Mouse (Mus musculus) left cerebral cortex, adult 2 months (tissue): ENCODE data around the gene Cnot10. TPM values are rescaled to one million over a fixed set of nuclear protein-coding genes. Genes with fewer than 3 reads are reported as not detected.

ENCODE experiments used
- DNase-seq, 2 experiments: peaks; one replicate each; pipeline ENCODE4 v3.0.0; 2021 to 2022; ENCODE audit warnings: low spot score in 2 of 2, mixed read lengths in 1 of 2; ENCODE audit errors: extremely low spot score in 1 of 2
- H3K27ac ChIP-seq: fragments of 200-600 bp; 2 replicates; pipeline ENCODE4 v1.8.1; 2022
- H3K4me3 ChIP-seq: fragments of 200-600 bp; 2 replicates; pipeline ENCODE4 v1.8.1; 2022
- CTCF ChIP-seq: fragments of 200-600 bp; IDR thresholded peaks from 2 replicates; pipeline ENCODE4 v1.8.1; 2022; ENCODE audit warnings: antibody characterized with exemption, mild to moderate bottlenecking, moderate library complexity
- intact Hi-C: fragments of 180-260 bp; cut with DNase I; formaldehyde crosslinking; loops from one replicate; pipeline ENCODE4 v1.15.1; 2025
- total RNA-seq, 2 experiments: library from RNA; stranded (reverse); gene quantifications; 2 replicates each; pipeline ENCODE4 v1.2.3; 2021

Cnot10 gene
- total RNA-seq, 2 experiments from 2014 or later, result 47.7 to 49.1 TPM

GRCm38 (mm10) chr9:114538996-114539563 lies 100.9 kb downstream of the Cnot10 start:
- H3K27ac ChIP-seq, result no peak overlapping the region
- DNase-seq, result no peak
- no peak overlapping the region for H3K4me3 ChIP-seq
- TF ChIP-seq CTCF, result no peak
- intact Hi-C loops, result no loop called here

- intact Hi-C loops, result no loop called here
- Histone ChIP-seq H3K4me3 (no peak overlapping the region), H3K27ac (no peak overlapping the region)
- TF ChIP-seq CTCF, result no peak
- DNase-seq, result no peak
Measured at GRCm38 (mm10) chr9:114536628-114537027, 103.4 kb downstream of the Cnot10 start.

Other genes starting within 250 kb of the Cnot10 start
- 1 to 10 TPM; 5.3 to 7.5 TPM for gene Crtap, start 249.5 kb downstream of the Cnot10 start, total RNA-seq
- gene Glb1, start 239.1 kb downstream of the Cnot10 start, total RNA-seq, result 10 to 100 TPM; 24.5 to 24.7 TPM
- gene Tmppe, start 239.1 kb downstream of the Cnot10 start, total RNA-seq, result 10 to 100 TPM; 12.0 to 13.2 TPM
- not detected for gene Ccr4, start 135.3 kb downstream of the Cnot10 start, total RNA-seq
- not detected for gene C130032M10Rik, start 124.5 kb downstream of the Cnot10 start, total RNA-seq
- under 1 TPM; 0.72 to 0.84 TPM for gene Trim71, start 75.8 kb downstream of the Cnot10 start, total RNA-seq
- 10 to 100 TPM; 87.7 to 91.9 TPM for gene Dync1li1, start 48.6 kb upstream of the Cnot10 start, total RNA-seq
- 10 to 100 TPM; 19.8 to 22.4 TPM for gene Cmtm6, start 90.9 kb upstream of the Cnot10 start, total RNA-seq
- 1 to 10 TPM; 3.7 to 4.8 TPM for gene Cmtm7, start 141.7 kb upstream of the Cnot10 start, total RNA-seq
- gene Cmtm8, start 204.0 kb upstream of the Cnot10 start, total RNA-seq, result 1 to 10 TPM; 1.6 to 1.8 TPM